Mouse (Mus musculus) MEL-GATA-1-ER (cell line): ENCODE measurements at regions not wholly inside any gene's neighbourhood (a gene's known extent, or its start where the extent isn't known, plus 50 kb on each side); places are given as distances from the start of the nearest gene placed in this dataset.
"Not testable (repeated sequence)": the region's sequence is repeated elsewhere in the genome, so short reads cannot be mapped to it uniquely, and the experiment has no call there.

ENCODE experiments used
- DNase-seq: peaks from one replicate; pipeline ENCODE4 v3.0.0-alpha.2; 2012; ENCODE audit warnings: low read depth; ENCODE audit errors: extremely low read depth

DNA sequence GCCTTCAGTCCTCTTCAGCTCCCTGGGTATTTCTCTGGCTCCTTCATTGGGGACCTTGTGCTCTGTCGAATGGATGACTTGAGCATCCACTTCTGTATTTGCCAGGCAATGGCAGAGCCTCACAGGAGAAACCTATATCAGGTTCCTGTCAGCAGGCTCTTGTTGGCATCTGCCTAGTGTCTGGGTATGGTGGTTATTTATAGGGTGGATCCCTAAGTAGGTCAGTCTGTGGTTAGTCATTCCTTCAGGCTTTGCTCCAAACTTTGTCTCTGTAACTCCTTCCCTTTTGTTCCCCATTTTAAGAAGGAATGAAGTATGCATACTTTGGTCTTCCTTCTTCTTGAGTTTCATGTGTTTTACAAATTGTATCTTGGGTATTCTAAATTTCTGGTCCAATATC is 522.4 kb upstream of the St8sia4 start:
- not testable (repeated sequence) for DNase-seq

DNA sequence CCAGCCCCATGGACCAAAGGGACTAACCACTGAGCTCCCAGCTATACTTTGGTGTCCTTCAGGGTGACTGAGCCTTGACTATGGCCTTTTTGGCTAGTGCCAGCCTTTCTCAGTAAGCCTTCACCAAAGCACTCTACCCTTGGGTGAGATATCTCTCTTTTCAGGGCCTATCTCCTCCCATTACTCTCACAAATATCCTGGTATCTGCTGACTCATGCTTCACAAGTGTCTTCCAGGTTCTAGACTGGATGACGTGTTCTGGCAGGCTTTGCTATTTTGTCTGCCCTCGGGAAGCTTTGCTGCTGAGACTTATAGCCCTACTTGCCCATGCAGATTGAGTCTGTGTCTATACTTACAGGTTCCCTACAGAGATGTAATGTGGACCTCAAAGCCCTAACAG is 499.4 kb upstream of the St8sia4 start:
- DNase-seq = no peak

DNA sequence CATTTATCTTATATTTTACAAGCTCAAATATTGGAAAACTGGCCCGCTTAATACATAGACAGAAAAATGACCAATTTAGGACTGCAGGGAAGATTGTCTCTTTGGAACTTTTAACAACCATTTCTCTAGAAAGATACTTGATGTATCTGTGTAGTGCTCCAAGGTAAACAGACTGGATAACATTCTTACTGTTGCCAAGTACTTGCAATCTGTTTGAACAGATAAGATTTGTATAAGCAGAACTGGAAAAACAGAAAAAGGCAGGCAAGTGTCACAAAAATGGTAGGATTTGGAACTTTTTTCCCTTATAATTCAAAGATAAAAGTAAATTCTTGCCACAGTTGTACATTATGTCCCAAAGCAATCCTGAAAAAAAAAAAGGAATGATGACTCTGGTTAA is 488.1 kb upstream of the St8sia4 start:
- DNase-seq = no peak

DNA sequence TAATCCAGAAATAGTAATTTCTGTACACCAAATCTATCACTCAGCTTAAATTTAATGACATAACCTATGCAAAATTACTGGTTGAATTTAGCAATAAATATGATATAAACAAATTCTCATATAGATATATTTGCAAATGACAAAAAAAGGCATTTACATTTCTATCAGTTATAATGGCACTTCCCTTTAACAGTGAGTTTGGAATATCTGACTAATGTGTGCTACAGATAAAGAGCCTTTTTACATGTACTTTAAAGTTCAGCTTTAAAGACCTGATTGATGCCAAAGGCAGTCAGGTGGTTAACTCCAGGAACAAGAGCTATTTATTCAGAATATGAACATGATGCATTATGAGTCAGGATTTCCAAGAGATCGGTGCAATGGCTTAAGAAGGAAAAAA is 461.2 kb upstream of the St8sia4 start:
- no peak for DNase-seq

DNA sequence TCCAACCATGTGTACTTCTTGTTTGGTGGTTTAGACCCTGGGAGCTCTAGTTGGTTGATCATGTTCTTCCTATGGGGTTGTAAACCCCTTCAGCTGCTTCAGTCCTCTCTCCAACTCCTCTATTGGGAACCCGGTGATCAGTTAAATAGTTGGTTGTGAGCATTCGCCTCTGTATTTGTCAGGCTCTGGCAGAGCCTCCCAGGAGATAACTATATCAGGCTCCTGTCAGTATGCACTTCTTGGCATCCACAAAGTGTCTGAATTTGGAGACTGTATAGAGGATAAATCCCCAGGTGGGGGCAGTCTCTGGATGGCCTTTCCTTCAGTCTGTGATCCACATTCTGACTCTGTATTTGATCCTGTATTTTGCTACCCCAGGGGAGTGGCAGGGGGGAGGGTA is 440.6 kb upstream of the St8sia4 start:
- no peak for DNase-seq

DNA sequence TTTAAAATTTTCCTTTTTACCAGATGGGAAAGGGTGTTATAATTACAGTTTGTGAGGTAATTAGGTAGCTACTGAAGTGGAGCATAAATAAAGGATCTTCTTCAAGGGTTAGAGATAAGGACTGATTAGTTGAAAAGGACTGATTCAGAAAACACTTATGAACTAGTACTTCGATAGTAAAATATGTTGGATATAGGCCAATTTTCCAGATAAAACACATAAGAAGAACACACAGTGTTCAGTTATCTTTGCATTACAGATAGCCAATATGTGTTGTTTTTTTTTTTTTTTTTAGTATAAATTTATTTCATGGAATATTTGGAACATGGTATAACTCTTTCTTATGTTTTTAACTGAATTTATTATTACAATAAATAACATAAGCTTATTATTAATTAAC is 438.0 kb upstream of the St8sia4 start:
- no peak for DNase-seq

DNA sequence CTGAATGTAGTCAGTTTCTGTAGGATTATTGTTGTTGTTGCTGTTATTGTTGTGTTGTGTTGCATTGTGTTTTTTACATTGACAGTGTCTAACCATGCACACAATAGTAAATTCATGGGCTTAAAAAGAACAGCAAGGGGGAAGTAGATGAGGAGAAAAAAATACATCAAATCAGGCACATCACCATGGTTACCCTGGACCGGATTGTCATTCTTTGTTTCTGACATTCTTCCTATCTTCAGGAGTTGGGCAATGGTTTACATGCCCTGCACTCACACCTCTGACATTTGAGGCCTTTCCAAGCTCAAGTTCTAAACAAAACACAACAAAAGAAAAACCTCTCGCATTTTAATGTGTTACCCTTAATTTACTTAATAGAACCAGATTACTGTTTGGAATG is 416.2 kb upstream of the St8sia4 start:
- no peak for DNase-seq

DNA sequence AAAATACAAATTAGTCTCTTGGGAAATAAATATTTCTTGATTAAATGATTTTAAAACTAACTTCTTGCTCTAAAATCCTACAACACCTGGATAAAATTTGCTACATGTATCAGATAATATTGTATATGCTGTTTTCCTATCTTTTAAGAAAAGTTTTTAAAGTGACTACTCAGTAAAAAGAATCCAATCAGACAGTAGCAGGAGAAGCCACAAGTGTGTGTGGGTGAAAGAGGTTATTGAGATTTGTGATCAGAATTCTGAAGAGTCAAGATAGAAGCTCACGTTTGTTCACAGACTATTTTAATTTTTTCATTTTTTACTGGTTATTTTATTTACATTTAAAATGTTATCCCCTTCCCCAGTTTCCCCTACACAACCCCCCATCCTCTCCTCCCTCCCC is 407.3 kb upstream of the St8sia4 start:
- no peak for DNase-seq

DNA sequence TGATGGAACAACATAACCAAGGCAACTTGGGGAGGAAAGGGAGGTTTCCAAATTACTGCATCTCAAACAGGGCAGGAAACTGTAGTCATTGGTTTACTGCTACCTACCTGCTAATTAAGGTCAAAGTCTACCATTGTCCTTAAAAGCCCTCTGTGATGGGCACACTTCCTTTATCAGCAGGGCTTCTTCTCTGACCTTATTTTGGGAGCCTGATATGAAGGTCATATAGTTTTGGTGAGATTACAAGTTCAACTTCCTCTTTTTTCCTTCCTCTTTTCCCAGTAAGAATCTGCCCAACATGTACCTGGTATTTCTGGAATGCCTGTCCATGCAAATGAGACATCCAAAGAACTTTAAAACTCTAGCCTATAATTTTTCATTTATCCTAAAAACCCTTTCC is 394.0 kb upstream of the St8sia4 start:
- peak; percentile 28 for DNase-seq

DNA sequence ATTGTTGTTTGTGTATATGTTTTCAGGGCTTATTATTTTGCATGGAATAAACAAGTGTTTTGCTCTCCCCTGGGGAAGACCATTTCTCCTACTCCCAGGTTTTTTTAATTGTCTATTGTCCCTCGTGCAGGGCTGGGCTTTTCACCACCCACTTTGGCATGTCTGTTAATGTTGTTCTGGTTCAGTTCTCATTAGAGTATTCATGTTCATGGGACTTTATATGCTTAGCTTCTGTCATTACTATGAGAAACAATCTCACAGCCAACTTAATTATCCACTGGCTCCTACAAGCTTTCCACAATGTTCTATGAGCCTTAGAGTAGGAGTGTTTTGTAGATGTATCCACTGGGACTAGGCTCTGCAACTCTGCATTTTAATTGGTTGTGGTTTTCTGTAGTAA is 381.9 kb upstream of the St8sia4 start:
- DNase-seq = no peak

DNA sequence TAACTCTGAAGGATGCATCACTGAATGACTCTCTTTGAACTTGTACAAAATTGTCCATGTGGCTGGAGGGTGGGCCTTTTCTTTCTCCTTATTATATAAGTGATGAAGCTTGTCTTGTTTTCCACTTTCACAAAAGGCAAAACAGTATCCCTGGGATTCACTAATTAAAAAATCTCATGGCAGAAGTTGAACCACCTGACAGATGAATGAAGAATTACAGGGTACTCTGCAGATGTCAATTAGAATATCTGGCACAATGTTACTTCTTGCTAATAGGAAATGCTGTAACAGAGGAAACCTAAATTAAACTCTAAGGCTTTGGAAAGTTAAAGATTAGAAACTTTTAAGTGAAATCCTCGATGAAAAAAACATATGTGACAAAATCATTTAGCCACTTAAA is 379.2 kb upstream of the St8sia4 start:
- DNase-seq = no peak

DNA sequence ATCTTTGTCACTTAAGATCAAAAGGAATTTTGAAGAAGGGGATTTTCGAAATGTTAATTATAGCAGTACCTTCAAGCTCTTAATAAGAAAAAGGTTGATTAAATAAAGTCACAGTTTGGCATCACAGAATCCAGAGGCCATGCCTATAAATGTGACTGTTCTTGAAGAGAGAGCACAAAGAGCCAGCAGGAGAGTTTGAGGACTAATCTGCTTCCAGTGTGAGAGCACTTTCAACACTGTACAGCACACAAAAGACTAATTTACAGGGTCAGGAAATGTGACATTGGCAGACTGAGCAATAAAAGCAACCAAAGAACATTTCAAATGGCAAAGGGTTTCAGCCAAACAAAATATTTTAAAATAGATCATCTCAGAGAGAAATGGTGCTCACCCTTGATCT is 352.1 kb upstream of the St8sia4 start:
- no peak for DNase-seq

DNA sequence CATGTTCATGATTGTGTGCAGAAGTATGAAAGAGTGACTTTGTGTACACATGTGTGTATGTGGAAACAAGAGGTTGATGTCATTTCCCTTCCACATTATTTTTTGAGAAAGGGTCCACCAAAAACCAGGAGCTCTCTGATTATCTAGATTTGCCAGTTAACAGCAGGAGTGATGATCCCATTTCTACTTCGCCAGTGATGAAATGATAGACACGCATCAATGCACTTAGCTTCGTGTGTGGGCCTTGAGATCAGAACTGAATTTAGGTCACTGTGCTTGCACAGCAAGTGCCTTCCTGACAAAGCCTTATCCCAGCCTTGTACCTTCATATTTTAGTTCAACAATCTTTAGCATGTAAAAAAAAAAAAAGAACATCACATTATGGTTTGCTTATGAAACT is 342.1 kb upstream of the St8sia4 start:
- no peak for DNase-seq

DNA sequence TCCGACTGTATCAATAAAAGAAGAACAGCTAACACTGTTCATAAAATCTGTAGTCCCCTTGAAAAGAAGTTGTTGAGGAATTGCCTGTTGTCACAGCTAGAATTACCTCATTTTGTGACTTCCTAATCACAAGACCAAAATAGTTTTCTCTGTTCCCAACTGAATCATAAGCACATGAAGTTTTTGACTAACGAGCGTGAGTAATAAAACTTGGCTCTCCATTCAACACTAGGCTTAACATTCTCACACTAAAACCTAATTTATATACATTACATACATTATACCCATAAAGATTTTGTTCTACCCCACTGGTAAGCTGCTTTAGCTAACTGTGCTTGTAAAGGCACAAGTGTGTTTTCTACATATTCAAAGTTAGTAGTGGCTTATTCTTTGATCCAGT is 335.7 kb upstream of the St8sia4 start:
- no peak for DNase-seq

DNA sequence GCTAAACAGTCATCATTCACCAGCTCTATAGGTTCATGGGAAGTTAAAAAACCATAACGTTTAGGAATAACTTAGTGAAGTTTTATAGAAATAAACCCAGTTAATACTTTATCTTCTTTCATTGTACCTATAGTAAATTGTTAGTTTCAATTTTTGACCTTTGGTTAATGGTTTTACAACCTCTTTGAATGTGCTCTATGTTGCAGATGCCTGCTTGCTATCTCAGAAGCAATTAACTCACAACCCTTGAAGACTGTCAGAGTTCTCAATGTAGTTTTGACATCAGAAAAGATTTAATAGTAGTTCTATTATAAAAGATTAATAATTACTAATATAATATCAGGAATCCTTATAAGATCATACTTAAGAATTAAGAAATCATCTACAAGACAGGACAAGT is 294.8 kb upstream of the St8sia4 start:
- DNase-seq = no peak
